Mouse (Mus musculus) megakaryocyte, adult 5-6 weeks (primary cell): ENCODE measurements at regions not wholly inside any gene's neighbourhood (a gene's known extent, or its start where the extent isn't known, plus 50 kb on each side); places are given as distances from the start of the nearest gene placed in this dataset.
"Not testable (repeated sequence)": the region's sequence is repeated elsewhere in the genome, so short reads cannot be mapped to it uniquely, and the experiment has no call there.

Experiments
- ATAC-seq: 2 replicates; pipeline ENCODE4 v1.8.0; 2016; ENCODE audit warnings: mild to moderate bottlenecking, inconsistent platforms; ENCODE audit not compliant: poor library complexity, severe bottlenecking

- ATAC-seq = no peak
These were observed 215.7 kb downstream of the Dact1 start for GRCm38 (mm10) chr12:71525255-71525927.

GRCm38 (mm10) chr12:71526623-71527022 lies 216.9 kb downstream of the Dact1 start:
- ATAC-seq = no peak

GRCm38 (mm10) chr12:71532161-71532560 lies 222.5 kb downstream of the Dact1 start:
- no peak for ATAC-seq

DNA sequence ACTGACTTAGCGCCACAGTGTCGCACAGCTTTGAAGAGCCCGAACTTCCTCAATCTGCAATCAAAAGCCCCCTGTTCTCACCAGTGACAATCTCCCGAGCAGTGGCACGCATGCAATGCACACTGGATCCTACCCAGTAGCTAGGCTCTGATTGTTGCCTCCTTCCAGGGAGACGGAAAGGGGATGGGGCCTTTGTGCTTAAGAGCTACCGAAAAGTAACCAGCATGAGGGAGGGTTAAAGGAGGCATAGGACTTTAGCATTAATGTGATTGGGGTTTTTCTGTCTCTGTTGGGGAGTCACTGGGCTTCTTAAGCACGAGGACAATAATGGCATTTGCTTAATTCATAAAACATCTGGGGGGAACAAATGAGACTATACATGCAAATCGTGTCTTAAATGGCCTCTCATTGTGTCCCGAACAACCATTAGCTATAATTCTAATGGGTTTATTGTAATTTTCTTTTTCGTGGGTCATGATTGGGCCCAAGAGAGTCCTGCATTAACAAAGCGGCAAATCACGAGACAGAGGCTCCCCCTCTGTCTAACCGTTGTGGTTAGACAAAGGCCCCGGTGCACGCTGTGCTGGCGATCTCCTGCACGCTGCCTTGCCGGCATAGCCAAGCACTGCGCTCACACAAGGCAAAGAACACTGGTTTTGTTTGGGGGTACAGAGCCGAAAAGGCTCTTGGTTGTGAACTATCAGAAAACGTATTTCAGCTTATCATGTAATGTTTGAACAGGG lies 223.2 kb downstream of the Dact1 start:
- ATAC-seq = no peak

GRCm38 (mm10) chr12:71533701-71534100 lies 224.0 kb downstream of the Dact1 start:
- no peak for ATAC-seq

GRCm38 (mm10) chr12:71534199-71534598 lies 224.5 kb downstream of the Dact1 start:
- ATAC-seq = no peak

GRCm38 (mm10) chr12:71535251-71535650 lies 225.6 kb downstream of the Dact1 start:
- no peak for ATAC-seq

DNA sequence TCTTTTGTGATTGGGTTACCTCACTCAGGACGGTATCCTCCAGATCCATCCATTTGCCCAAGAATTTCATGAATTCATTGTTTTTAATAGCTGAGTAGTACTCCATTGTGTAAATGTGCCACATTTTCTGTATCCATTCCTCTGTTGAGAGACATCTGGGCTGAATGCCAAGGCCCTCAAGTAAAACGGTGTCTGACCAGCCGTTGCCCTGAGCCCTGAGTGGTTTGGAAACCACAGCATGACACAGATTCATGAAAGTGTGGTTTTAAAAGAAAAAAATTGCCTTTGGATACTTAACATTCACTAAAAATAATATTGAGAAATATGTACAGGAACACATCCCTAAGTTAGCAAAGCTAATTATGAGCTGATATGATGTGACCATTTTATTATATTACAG lies 226.1 kb downstream of the Dact1 start:
- ATAC-seq = not testable (repeated sequence)

DNA sequence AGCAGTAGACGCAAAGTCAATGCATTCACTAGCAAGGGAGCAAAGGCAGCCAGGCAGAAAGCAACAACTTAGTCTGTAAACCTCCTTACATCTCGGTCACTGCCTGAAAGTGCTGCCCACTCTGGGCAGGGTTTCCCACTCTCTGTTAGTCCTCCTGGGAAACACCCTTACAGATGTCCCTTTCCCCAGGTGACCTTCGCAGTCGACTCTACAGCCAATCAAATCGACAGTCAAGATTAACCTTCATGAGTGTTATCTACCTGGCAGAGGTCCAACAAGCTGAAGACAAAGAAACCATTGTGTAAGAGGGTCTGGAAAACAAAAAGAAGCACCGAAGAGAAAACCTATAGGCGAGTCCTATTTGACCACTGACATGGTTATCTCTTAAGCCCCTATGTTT lies 229.0 kb downstream of the Dact1 start:
- ATAC-seq = no peak

- no peak for ATAC-seq
These were observed 230.6 kb downstream of the Dact1 start for GRCm38 (mm10) chr12:71540279-71540678.

GRCm38 (mm10) chr12:71541961-71542360 lies 232.3 kb downstream of the Dact1 start:
- no peak for ATAC-seq

DNA sequence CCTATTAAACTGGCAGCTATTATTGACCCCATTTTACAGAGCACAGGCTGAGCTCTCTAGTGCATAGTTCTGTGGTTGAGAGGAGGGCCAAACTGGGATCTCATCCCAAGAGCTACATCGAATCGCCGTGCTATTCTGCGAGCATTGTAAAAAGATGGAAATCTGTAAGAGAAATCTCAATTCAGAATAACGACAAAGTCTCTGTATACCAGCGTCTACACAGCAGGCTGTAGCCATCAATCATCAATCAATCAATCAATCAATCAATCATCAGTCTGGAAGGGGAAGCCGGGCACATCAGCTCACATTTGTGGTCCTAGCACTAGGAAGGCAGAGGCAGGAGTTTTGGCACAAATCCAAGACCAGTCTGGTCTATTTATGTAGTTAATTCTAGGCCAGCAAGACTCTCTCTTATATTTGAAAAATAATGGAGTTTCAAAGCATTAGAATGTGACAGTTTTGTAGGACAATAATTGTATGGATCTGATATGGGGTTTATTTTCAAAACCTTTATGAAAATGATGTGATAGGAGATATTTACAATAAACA lies 234.0 kb downstream of the Dact1 start:
- ATAC-seq = no peak

DNA sequence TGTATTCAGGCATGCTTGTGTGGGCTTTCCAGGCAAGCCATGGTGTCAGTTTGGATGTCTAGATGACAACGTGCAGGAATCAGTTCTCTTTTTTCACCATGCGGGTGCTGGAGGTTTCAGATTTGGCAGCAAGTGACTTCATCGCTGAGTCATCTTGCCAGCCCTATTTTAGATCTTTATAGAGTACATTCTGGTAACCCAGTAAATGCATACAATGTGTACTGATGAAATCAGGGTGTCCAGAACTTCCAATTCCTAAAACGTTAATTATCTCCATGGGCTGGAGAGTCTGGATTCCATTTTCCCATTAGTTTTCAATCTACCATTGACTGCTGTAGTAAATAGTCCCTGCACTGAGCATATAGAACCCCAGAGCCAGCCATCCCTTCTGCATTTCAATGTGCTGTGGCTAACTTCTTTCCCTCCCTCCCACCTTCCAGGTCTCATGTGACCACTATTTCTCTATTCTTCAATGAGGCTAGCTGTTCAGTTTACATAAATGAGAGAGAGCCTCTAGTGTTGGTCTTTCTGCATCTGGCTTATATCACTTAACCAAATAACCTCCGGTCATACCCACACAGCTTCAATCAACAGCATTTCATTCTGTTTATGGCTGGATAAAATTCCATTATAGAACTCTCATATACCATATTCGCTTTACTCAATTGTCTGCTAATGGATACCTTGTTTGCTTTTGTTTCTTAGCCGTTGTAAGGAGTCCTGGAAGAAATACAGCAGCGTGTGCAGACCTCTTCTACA lies 234.9 kb downstream of the Dact1 start:
- ATAC-seq = peak; percentile 79

DNA sequence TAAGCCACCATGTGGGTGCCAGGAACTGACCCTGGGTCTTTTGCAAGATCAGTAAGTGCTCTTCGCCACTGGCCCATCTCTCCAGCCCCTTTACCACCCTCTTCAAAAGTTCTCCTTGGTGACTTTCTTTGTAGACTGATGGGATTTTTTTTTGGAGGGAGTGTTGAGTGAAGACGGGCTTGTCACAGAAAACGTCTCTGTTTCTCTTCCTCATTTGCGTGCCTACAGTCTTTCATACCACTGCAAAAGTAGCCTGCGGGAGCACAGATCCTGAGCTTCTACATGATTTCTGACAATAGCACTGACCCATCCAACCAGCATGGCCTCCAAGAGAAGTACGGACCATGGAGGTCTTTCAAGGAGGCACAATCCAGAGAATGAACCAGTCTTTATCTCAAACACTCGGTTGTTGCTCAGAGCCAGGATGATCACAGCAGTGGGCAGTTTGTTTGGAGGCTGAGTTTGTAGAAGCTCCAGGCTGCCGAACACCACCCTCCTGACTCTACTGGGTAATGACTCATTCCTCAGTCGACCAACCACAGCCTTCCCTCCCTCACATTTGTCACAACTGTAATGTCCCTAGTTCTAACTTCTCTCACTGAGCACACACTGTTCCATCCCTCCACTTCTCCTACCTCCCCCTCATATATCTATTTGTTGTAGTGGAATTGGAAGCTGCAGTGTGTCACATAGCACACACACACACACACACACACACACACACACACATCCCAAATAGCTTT lies 237.0 kb downstream of the Dact1 start:
- ATAC-seq = peak; percentile 79

- peak; percentile 26; the same call in 1 of the 2 replicates for ATAC-seq
These were observed 239.7 kb downstream of the Dact1 start for GRCm38 (mm10) chr12:71549336-71549735.

DNA sequence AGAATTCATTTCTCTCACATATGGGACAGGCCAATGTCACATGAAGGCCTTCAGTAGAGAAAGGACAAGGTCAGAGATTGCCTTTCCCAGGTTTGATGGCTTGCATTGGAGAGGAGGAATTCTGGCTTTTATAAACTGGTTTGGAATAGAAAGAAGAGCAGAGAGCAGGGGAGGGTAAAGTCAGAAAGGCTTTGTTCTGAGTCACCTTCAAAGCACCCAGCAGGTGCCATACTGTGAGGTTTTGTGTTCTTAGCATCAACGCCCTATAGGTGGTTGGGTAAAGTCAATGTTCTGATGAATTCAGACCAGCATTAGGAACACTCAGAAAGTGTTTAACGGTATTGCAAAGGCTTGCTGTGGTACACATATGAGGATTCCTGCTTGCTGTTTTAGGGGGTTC lies 244.5 kb downstream of the Dact1 start:
- no peak for ATAC-seq

DNA sequence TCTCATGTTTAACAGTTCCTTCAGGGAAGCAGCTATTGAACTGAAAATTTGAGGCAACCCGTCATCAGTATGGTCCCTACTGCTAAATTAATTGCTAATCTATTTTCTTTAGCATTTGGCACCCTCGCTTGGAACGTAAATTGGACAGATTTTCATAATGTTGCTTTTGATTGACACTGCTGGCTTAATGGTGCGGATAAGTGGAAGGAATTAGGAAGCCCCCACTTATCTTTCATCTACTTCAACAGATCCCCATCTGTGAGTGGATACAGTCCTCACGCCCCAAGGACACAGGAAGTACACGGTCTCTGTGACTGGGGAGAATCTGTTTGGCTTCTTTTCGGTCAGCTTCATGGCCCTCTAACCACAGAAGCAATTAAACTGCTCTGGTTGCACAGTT lies 251.6 kb downstream of the Dact1 start:
- ATAC-seq = no peak

DNA sequence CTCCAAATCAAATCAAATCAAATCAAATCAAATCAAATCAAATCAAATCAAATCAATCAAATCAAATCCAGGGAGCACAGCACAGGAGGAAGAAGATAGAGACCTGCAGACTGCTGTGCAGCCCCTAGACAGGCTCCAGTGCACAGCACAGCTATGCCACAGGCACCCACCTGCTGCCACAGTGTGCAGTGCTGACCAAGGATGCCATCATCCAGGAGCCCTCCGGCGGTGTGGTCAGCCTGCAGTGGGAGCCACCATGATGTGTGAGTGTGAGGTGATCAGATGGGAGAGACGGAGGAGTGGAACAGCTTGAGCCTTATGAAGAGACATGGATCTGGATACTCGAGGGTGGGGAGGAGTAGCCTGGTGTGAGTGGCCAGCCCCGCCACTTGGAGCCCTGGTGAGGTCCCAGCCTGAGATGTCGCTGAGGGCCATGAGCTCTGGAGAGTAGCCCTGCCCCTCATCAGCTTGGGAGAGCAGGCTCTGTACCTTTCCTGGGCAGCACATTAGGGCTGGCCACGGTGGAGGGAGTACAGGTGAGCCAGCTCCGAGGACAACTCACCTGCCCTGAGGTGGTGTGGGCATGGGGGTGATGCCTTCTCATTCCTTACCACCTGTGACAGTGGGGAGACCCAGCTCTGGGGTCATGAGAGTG lies 252.4 kb downstream of the Dact1 start:
- ATAC-seq = no peak

GRCm38 (mm10) chr12:71563219-71563618 lies 253.5 kb downstream of the Dact1 start:
- no peak for ATAC-seq

DNA sequence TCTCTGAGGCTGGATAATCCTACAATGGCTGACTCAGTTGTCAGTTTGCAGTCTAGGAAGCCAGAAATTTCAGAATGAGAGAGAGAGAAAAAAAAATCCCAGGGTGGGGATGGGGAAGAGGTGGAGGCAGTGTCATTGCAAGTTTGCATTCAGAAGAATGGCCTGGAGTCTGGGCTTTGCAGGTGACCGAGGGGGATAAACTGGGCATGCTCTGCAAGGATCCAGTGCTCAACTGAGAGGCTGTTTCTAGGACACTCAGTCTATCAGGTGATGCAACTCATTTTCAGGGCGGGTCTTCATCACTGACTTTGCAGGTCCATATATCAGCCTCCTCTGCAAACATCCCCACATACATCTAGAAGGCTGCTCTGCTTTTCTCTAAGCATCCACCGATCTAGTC lies 256.7 kb downstream of the Dact1 start:
- no peak for ATAC-seq
